Mouse (Mus musculus): ENCODE data around the gene Snx10. TPM values are rescaled to one million over a fixed set of nuclear protein-coding genes. Genes with fewer than 3 reads are reported as not detected.

Gene Snx10
- polyA plus RNA-seq, 1 experiment from 2014 or later: 16.3 TPM

GRCm38 (mm10) chr6:51573136-51573535 is 49.4 kb downstream of the Snx10 start:
- Histone ChIP-seq H3K9me3 (no peaks in the 10 kb centered on the region), H3K27ac (no peak overlapping the region), H3K9ac (no peak overlapping the region), H3K4me2 (no peak overlapping the region), H3K4me1 (no peaks in the 10 kb centered on the region), H3K4me3 (replicated peaks) (no peak overlapping the region), H3K36me3 (no peaks in the 10 kb centered on the region), H3K27me3 (replicated peaks) (no peaks in the 10 kb centered on the region)
- 75% methylated on average over 4 of the region's 4 CpGs for WGBS
- ATAC-seq (ENCODE audit: insufficient read depth, low FRiP score, low read depth): no peak

GRCm38 (mm10) chr6:51574132-51574531 is 50.4 kb downstream of the Snx10 start:
- no peak overlapping the region for H3K4me2 ChIP-seq
- no peaks in the 10 kb centered on the region for H3K4me1 ChIP-seq
- ATAC-seq (ENCODE audit: insufficient read depth, low FRiP score, low read depth): no peak
- H3K36me3 ChIP-seq: no peaks in the 10 kb centered on the region
- H3K27me3 ChIP-seq (replicated peaks): no peaks in the 10 kb centered on the region
- H3K4me3 ChIP-seq (replicated peaks): no peak overlapping the region
- no peak overlapping the region for H3K27ac ChIP-seq
- no peak overlapping the region for H3K9ac ChIP-seq
- no peaks in the 10 kb centered on the region for H3K9me3 ChIP-seq
- WGBS: 87% methylated on average over 13 of the region's 13 CpGs

GRCm38 (mm10) chr6:51578415-51578814 is 54.7 kb downstream of the Snx10 start:
- ATAC-seq (ENCODE audit: insufficient read depth, low FRiP score, low read depth): no peak
- Histone ChIP-seq H3K4me3 (replicated peaks) (no peak overlapping the region), H3K36me3 (no peaks in the 10 kb centered on the region), H3K9me3 (no peaks in the 10 kb centered on the region), H3K27me3 (replicated peaks) (no peaks in the 10 kb centered on the region), H3K27ac (no peak overlapping the region), H3K9ac (no peak overlapping the region), H3K4me2 (no peak overlapping the region), H3K4me1 (no peaks in the 10 kb centered on the region)
- WGBS: 81% methylated on average over 4 of the region's 4 CpGs

GRCm38 (mm10) chr6:51580040-51580680 is 56.5 kb downstream of the Snx10 start:
- no peaks in the 10 kb centered on the region for H3K9me3 ChIP-seq
- H3K4me1 ChIP-seq: no peaks in the 10 kb centered on the region
- H3K9ac ChIP-seq: no peak overlapping the region
- no peaks in the 10 kb centered on the region for H3K27me3 ChIP-seq (replicated peaks)
- no peak overlapping the region for H3K4me3 ChIP-seq (replicated peaks)
- H3K4me2 ChIP-seq: no peak overlapping the region
- no peaks in the 10 kb centered on the region for H3K36me3 ChIP-seq
- no peak overlapping the region for H3K27ac ChIP-seq
- 25% methylated on average over 18 of the region's 18 CpGs for WGBS
- peak; percentile 63 for ATAC-seq (ENCODE audit: insufficient read depth, low FRiP score, low read depth)

- 90% methylated on average over 9 of the region's 9 CpGs for WGBS
- ATAC-seq (ENCODE audit: insufficient read depth, low FRiP score, low read depth): no peak
- Histone ChIP-seq H3K4me3 (replicated peaks) (no peak overlapping the region), H3K27ac (no peak overlapping the region), H3K4me2 (no peak overlapping the region), H3K27me3 (replicated peaks) (no peaks in the 10 kb centered on the region), H3K36me3 (no peaks in the 10 kb centered on the region), H3K4me1 (no peaks in the 10 kb centered on the region), H3K9ac (no peak overlapping the region), H3K9me3 (no peaks in the 10 kb centered on the region)
These were observed 57.7 kb downstream of the Snx10 start for GRCm38 (mm10) chr6:51581418-51581817.

- 88% methylated on average over 9 of the region's 9 CpGs for WGBS
- H3K27ac ChIP-seq: no peak overlapping the region
- H3K9ac ChIP-seq: no peak overlapping the region
- H3K36me3 ChIP-seq: no peaks in the 10 kb centered on the region
- H3K27me3 ChIP-seq (replicated peaks): no peaks in the 10 kb centered on the region
- no peaks in the 10 kb centered on the region for H3K4me1 ChIP-seq
- H3K4me2 ChIP-seq: no peak overlapping the region
- H3K9me3 ChIP-seq: no peaks in the 10 kb centered on the region
- ATAC-seq (ENCODE audit: insufficient read depth, low FRiP score, low read depth): no peak
- H3K4me3 ChIP-seq (replicated peaks): no peak overlapping the region
These were observed 58.4 kb downstream of the Snx10 start for GRCm38 (mm10) chr6:51582051-51582450.

- ATAC-seq (ENCODE audit: insufficient read depth, low FRiP score, low read depth): no peak; the same call in 1 of the 2 replicates
- WGBS: 22% methylated on average over 8 of the region's 8 CpGs
- Histone ChIP-seq H3K4me3 (replicated peaks) (no peak overlapping the region), H3K36me3 (no peaks in the 10 kb centered on the region), H3K9ac (no peak overlapping the region), H3K27me3 (replicated peaks) (no peaks in the 10 kb centered on the region), H3K27ac (no peak overlapping the region), H3K4me2 (no peak overlapping the region), H3K4me1 (no peaks in the 10 kb centered on the region), H3K9me3 (no peaks in the 10 kb centered on the region)
These were observed 62.3 kb downstream of the Snx10 start for GRCm38 (mm10) chr6:51585980-51586379.

GRCm38 (mm10) chr6:51587266-51587665 is 63.6 kb downstream of the Snx10 start:
- ATAC-seq (ENCODE audit: insufficient read depth, low FRiP score, low read depth): no peak
- H3K4me3 ChIP-seq (replicated peaks): no peak overlapping the region
- no peaks in the 10 kb centered on the region for H3K36me3 ChIP-seq
- H3K4me1 ChIP-seq: peaks cover 2% of the 10 kb centered on the region
- no peak overlapping the region for H3K9ac ChIP-seq
- 89% methylated on average over 3 of the region's 3 CpGs for WGBS
- no peak overlapping the region for H3K27ac ChIP-seq
- no peaks in the 10 kb centered on the region for H3K9me3 ChIP-seq
- H3K4me2 ChIP-seq: no peak overlapping the region
- no peaks in the 10 kb centered on the region for H3K27me3 ChIP-seq (replicated peaks)

GRCm38 (mm10) chr6:51591264-51591663 is 67.6 kb downstream of the Snx10 start:
- 60% methylated on average over 1 of the region's 1 CpGs for WGBS
- no peak for ATAC-seq (ENCODE audit: insufficient read depth, low FRiP score, low read depth)
- H3K27me3 ChIP-seq (replicated peaks): no peaks in the 10 kb centered on the region
- no peaks in the 10 kb centered on the region for H3K36me3 ChIP-seq
- no peaks in the 10 kb centered on the region for H3K9me3 ChIP-seq
- no peak overlapping the region for H3K9ac ChIP-seq
- H3K27ac ChIP-seq: no peak overlapping the region
- H3K4me3 ChIP-seq (replicated peaks): no peak overlapping the region
- H3K4me2 ChIP-seq: no peak overlapping the region
- H3K4me1 ChIP-seq: peaks cover 12% of the 10 kb centered on the region

GRCm38 (mm10) chr6:51591844-51592243 is 68.1 kb downstream of the Snx10 start:
- H3K27ac ChIP-seq: no peak overlapping the region
- no peak overlapping the region for H3K4me3 ChIP-seq (replicated peaks)
- no peak for ATAC-seq (ENCODE audit: insufficient read depth, low FRiP score, low read depth)
- peak overlapping the region; percentile 89 for H3K4me2 ChIP-seq
- no peaks in the 10 kb centered on the region for H3K36me3 ChIP-seq
- 47% methylated on average over 3 of the region's 3 CpGs for WGBS
- no peaks in the 10 kb centered on the region for H3K27me3 ChIP-seq (replicated peaks)
- H3K9ac ChIP-seq: no peak overlapping the region
- no peaks in the 10 kb centered on the region for H3K9me3 ChIP-seq
- H3K4me1 ChIP-seq: peaks cover 12% of the 10 kb centered on the region

- WGBS: 4% methylated on average over 45 of the region's 45 CpGs
- H3K27me3 ChIP-seq (replicated peaks): no peaks in the 10 kb centered on the region
These were observed 68.8 kb downstream of the Snx10 start for GRCm38 (mm10) chr6:51592356-51593115.

GRCm38 (mm10) chr6:51593446-51594035 is 69.8 kb downstream of the Snx10 start:
- H3K4me2 ChIP-seq: no peak overlapping the region
- WGBS: 65% methylated on average over 10 of the region's 10 CpGs

More at GRCm38 (mm10) chr6:51592356-51593115, 68.8 kb downstream of the Snx10 start:
- peak overlapping the region; percentile 44 for H3K4me3 ChIP-seq (replicated peaks)
- peaks cover 12% of the 10 kb centered on the region for H3K4me1 ChIP-seq
- peak overlapping the region; percentile 89 for H3K4me2 ChIP-seq
- H3K9ac ChIP-seq: 0 out of 2 replicates have a peak overlapping the region, but pooled peaks have one; percentile 9
- no peaks in the 10 kb centered on the region for H3K9me3 ChIP-seq
- H3K36me3 ChIP-seq: no peaks in the 10 kb centered on the region
- H3K27ac ChIP-seq: peak overlapping the region; percentile 16; the same call in 1 of the 2 replicates
- peak; percentile 70 for ATAC-seq (ENCODE audit: insufficient read depth, low FRiP score, low read depth)

More at GRCm38 (mm10) chr6:51593446-51594035, 69.8 kb downstream of the Snx10 start:
- no peaks in the 10 kb centered on the region for H3K36me3 ChIP-seq
- no peaks in the 10 kb centered on the region for H3K9me3 ChIP-seq
- H3K9ac ChIP-seq: no peak overlapping the region
- no peak overlapping the region for H3K4me3 ChIP-seq (replicated peaks)
- H3K4me1 ChIP-seq: peaks cover 12% of the 10 kb centered on the region
- no peaks in the 10 kb centered on the region for H3K27me3 ChIP-seq (replicated peaks)
- ATAC-seq (ENCODE audit: insufficient read depth, low FRiP score, low read depth): no peak
- H3K27ac ChIP-seq: no peak overlapping the region; the same call in 1 of the 2 replicates

Measured in stomach, embryonic 15.5 days (tissue).